Mouse (Mus musculus) stomach, postnatal 0 days (tissue): ENCODE measurements at regions not wholly inside any gene's neighbourhood (a gene's known extent, or its start where the extent isn't known, plus 50 kb on each side); places are given as distances from the start of the nearest gene placed in this dataset.

Source experiments
- ATAC-seq: fragments of 200-750 bp; cut with Nextera tagmentation; 2 replicates; pipeline ENCODE4 v1.8.0; 2017; ENCODE audit not compliant: low FRiP score, low TSS enrichment
- DNase-seq: peaks from one replicate; pipeline ENCODE4 v3.0.0-alpha.2; 2016; ENCODE audit warnings: low spot score
- H3K27ac ChIP-seq: fragments of 300-500 bp; sonication (generic); replicated peaks from 2 replicates; pipeline ENCODE4 v1.5.1; 2014; ENCODE audit warnings: mild to moderate bottlenecking, control low read depth
- H3K27me3 ChIP-seq: fragments of 300-500 bp; sonication (generic); 2 replicates; pipeline ENCODE4 v1.6.1; 2014; ENCODE audit warnings: low read length; ENCODE audit not compliant: control insufficient read depth, insufficient read depth
- H3K36me3 ChIP-seq: fragments of 300-500 bp; sonication (generic); 2 replicates; pipeline ENCODE4 v1.6.1; 2014; ENCODE audit warnings: low read length, mixed read lengths; ENCODE audit not compliant: control insufficient read depth, insufficient read depth
- H3K4me1 ChIP-seq: fragments of 300-500 bp; sonication (generic); replicated peaks from 2 replicates; pipeline ENCODE4 v1.6.1; 2014; ENCODE audit warnings: antibody characterized with exemption; ENCODE audit not compliant: control insufficient read depth, insufficient read depth
- H3K4me2 ChIP-seq: fragments of 300-500 bp; sonication (generic); replicated peaks from 2 replicates; pipeline ENCODE4 v1.6.1; 2014; ENCODE audit warnings: low read depth, mild to moderate bottlenecking, control low read depth, moderate library complexity
- H3K4me3 ChIP-seq: fragments of 300-500 bp; sonication (generic); 2 replicates; pipeline ENCODE4 v1.5.1; 2014; ENCODE audit warnings: low read depth, low read length, control low read depth
- H3K9ac ChIP-seq: fragments of 300-500 bp; sonication (generic); 2 replicates; pipeline ENCODE4 v1.6.1; 2014; ENCODE audit warnings: mild to moderate bottlenecking, low read length, control low read depth, mixed read lengths
- H3K9me3 ChIP-seq: fragments of 300-500 bp; sonication (generic); 2 replicates; pipeline ENCODE4 v1.6.1; 2016; ENCODE audit warnings: low read length; ENCODE audit not compliant: control insufficient read depth
- CTCF ChIP-seq: IDR thresholded peaks from 2 replicates; pipeline ENCODE4 v1.5.1; 2016; ENCODE audit warnings: antibody characterized with exemption, low read depth, mild to moderate bottlenecking, moderate library complexity
- EP300 ChIP-seq: optimal IDR thresholded peaks from 2 replicates; pipeline ENCODE3; 2016; ENCODE audit warnings: antibody characterized with exemption
- WGBS: fragments of 180-500 bp; shearing (Covaris S2); extraction: QIAGEN DNeasy Blood & Tissue Kit; methylation state at CpG from one replicate; pipeline ENCODE4 v1.1.7; 2014; 5-methylcytosine and 5-hydroxymethylcytosine counted together

DNA sequence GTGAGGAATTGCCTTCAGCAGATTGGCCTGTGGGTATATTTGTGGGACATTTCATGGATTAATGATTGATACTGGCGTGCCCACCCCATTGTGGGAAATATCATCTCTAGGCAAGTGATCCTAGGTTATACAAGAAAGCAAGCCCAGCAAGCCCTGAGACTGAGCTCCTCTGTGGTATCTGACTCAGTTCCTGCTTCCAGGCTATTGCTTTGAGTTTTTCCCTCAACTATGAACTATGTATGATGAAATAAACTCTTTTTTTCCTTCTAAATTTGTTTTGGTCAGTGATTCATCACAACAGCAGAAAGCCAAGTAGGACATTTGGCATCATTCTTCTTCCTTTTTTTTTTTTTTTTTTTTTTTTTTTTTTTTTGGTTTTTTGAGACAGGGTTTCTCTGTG lies 119.8 kb downstream of the Tbr1 start:
- no peak for ATAC-seq
- no peaks in the 10 kb centered on the region for H3K4me1 ChIP-seq
- no peak for DNase-seq
- WGBS = 77% methylated on average over 1 of the region's 1 CpGs
- no peak overlapping the region for H3K27ac ChIP-seq
- H3K9me3 ChIP-seq = no peaks in the 10 kb centered on the region
- no peaks in the 10 kb centered on the region for H3K36me3 ChIP-seq
- H3K27me3 ChIP-seq = no peaks in the 10 kb centered on the region
- H3K4me2 ChIP-seq = no peak overlapping the region
- no peak overlapping the region for H3K9ac ChIP-seq
- H3K4me3 ChIP-seq = no peak overlapping the region
- TF ChIP-seq CTCF (no peak), EP300 (no peak)

DNA sequence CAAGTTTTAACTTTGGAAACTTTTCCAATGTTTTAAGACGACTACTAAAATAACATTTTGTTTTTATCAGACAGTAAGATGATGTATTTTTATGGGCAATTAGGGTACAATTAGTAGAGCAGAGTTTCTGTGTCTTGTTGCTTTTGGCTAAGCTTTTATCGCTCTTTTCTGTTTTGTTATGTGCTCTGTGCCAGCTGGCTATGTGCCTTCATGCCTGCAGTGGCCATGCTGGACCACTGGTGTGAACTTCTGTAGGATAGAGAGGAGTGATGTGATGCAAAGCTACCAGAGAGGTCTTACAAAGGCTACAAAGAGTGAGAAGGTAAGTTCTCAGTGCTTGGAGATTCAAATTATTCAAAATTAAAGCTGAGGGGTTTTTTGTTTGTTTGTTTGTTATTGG lies 108.0 kb upstream of the Slc4a10 start:
- no peak overlapping the region for H3K27ac ChIP-seq
- H3K4me2 ChIP-seq = no peak overlapping the region
- no peaks in the 10 kb centered on the region for H3K36me3 ChIP-seq
- TF ChIP-seq CTCF = no peak
- no peak for TF ChIP-seq EP300
- DNase-seq = no peak
- ATAC-seq = no peak
- H3K9ac ChIP-seq = no peak overlapping the region
- no peak overlapping the region for H3K4me3 ChIP-seq
- WGBS = 80% methylated on average over 2 of the region's 2 CpGs
- no peaks in the 10 kb centered on the region for H3K27me3 ChIP-seq
- no peaks in the 10 kb centered on the region for H3K4me1 ChIP-seq
- no peaks in the 10 kb centered on the region for H3K9me3 ChIP-seq

DNA sequence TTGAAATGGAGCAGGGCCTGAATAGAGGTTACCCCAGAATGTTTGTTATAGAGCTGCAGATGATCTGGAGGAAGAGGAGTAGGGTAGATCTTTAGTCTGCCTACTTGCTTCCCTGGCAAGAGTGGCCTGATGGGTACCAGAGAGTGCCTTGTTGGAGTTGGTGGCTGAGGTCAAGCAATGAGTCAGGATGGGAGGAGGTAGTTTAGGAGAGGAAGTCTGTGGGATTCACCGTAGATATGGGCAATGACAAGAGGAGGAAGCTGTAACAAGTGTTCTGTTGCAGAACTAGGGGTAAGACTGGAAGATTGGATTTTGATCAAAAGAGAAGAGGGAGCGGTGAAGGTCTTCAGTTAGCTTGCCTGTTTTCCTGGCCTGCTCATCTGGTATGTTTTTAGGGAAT lies 80.3 kb upstream of the Slc4a10 start:
- DNase-seq = no peak
- ATAC-seq = no peak
- H3K27ac ChIP-seq = no peak overlapping the region
- no peaks in the 10 kb centered on the region for H3K4me1 ChIP-seq
- no peaks in the 10 kb centered on the region for H3K36me3 ChIP-seq
- 98% methylated on average over 2 of the region's 2 CpGs for WGBS
- no peak overlapping the region for H3K9ac ChIP-seq
- H3K27me3 ChIP-seq = no peaks in the 10 kb centered on the region
- H3K4me2 ChIP-seq = no peak overlapping the region
- no peaks in the 10 kb centered on the region for H3K9me3 ChIP-seq
- TF ChIP-seq CTCF (no peak), EP300 (no peak)
- H3K4me3 ChIP-seq = no peak overlapping the region

DNA sequence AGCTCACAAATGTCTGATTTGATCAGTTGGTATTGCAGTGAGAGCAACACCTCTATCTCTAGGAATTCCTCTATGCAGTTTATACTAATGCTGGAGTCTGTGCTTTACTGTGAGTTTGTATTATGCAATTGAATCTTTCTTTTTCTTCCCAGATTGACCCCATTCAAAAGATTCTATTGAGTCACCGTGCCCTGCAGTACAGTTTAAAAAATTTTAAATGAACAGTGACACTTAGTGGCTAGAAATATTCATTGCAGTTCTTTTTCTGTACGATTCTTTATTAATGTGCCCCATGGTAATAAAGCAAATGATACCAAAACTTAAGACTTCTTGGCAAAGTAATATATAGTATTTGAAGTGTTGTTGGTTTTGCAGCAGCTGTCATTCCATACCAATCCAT lies 78.5 kb upstream of the Slc4a10 start:
- Histone ChIP-seq H3K4me3 (no peak overlapping the region), H3K9ac (no peak overlapping the region), H3K27ac (no peak overlapping the region), H3K9me3 (no peaks in the 10 kb centered on the region), H3K27me3 (no peaks in the 10 kb centered on the region), H3K4me2 (no peak overlapping the region), H3K36me3 (no peaks in the 10 kb centered on the region), H3K4me1 (no peaks in the 10 kb centered on the region)
- ATAC-seq (no peak), DNase-seq (no peak)
- peak; percentile 65 for TF ChIP-seq CTCF
- no peak for TF ChIP-seq EP300
- WGBS = 8% methylated on average over 2 of the region's 2 CpGs

DNA sequence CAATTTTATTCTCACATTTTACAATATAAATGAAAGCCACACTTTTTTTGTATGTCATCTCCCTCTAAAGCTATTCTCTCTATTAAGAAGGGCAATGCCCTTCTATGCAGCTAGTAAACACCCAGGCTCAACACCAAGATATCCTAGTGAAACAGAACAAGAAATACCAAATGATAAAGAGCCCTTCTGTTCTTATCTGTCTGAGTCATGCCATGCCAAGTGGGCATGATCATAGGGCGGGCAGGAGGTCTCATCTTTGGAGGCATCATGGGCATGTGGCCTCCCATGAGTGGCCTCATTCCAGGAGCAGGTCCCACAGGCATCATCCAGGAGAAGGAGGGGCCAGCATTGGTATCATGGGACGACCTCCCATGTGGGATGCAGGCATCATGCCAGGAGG lies 76.2 kb upstream of the Slc4a10 start:
- H3K4me2 ChIP-seq = no peak overlapping the region
- no peak for TF ChIP-seq CTCF
- TF ChIP-seq EP300 = no peak
- H3K4me3 ChIP-seq = no peak overlapping the region
- ATAC-seq (no peak), DNase-seq (no peak)
- H3K9me3 ChIP-seq = no peaks in the 10 kb centered on the region
- no peaks in the 10 kb centered on the region for H3K4me1 ChIP-seq
- no peaks in the 10 kb centered on the region for H3K27me3 ChIP-seq
- no peak overlapping the region for H3K27ac ChIP-seq
- WGBS = 40% methylated on average over 2 of the region's 2 CpGs
- H3K36me3 ChIP-seq = no peaks in the 10 kb centered on the region
- no peak overlapping the region for H3K9ac ChIP-seq

DNA sequence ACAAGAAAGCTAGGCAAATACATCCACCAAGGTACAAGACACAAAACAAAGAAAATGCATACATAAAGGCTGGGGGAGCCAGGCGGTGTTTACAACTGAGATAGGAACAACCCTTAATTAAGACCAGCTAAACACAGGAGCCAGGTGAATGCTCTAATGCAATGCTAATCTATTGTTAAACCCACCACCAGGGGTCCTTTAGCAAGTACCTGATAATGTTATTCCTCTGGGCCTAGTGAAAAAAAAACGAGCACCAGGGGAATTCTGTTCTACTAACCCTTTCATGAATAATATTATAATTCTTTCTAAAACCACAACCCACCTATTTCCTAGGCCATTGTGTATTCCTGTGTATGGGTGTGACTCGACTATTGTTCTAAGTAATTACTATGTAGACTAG lies 61.5 kb upstream of the Slc4a10 start:
- Histone ChIP-seq H3K9me3 (no peaks in the 10 kb centered on the region), H3K27ac (no peak overlapping the region), H3K4me1 (no peaks in the 10 kb centered on the region), H3K36me3 (no peaks in the 10 kb centered on the region), H3K4me3 (no peak overlapping the region), H3K9ac (no peak overlapping the region), H3K27me3 (no peaks in the 10 kb centered on the region), H3K4me2 (no peak overlapping the region)
- ATAC-seq = no peak
- no peak for DNase-seq
- no peak for TF ChIP-seq CTCF
- TF ChIP-seq EP300 = no peak
- WGBS = 66% methylated on average over 3 of the region's 3 CpGs
